Mouse (Mus musculus): ENCODE results near the gene Myo5c. TPM values are rescaled to one million over a fixed set of nuclear protein-coding genes. Genes with fewer than 3 reads are reported as not detected.

The Myo5c gene
- total and polyA plus RNA-seq, 3 experiments: 3.8 to 5.2 (median 4.4) TPM

DNA sequence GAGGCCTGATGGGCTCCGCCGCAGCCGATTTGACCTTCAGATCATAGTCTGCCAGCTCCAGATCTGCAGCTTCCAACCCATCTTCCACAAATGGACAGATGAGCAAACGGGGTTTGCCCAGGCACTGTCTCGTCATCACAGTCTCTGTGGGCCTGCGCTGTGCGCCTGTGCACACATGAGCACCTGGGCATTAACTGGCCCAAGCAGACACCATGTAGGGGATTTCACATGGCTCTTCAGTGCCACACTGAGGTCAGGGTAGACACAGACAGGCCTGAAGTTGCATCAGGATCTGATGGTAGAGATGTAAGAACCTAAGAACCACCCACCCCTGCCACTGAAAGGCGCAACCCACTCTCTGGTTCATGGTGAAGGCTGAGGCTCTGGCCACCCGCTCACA lies 43.2 kb downstream of the Myo5c start (continued):
- peak; percentile 49; the same call in 1 of the 2 replicates for TF ChIP-seq MYC (IDR thresholded peaks at IDR 0.05; ENCODE audit: low read depth, low read length)

DNA sequence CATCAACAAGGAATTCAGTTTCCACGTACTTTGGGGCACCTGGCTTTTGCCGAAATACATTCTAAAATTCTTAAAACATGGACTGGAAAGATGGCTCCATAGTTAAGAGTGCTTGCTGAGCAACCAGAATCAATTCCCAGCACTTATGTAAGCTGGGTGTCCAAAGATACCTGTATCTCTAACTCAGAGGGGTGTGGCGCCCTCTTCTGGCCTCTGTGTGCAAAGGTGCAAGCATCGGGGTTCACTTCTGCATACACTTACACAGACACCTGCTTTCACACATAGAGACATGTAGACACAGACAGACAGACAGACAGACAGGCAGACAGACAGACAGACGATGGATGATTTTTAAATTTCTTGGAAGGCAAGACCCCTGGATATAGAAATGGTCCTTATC lies 49.0 kb downstream of the Myo5c start:
- no peaks in the 10 kb centered on the region for H3K9me3 ChIP-seq (replicated peaks; ENCODE audit: low read length)
- DNase-seq (ENCODE audit: extremely low read depth): peak; percentile 66
- in situ Hi-C loops (cut with MboI; ENCODE audit: low pct_ligation_motif_present, low pct_unique_long_range_greater_than_20kb, low sequenced_read_pairs) (loop anchor here (10.0 kb wide), 1 partner anchor 226 kb away; no protein-coding TSS in a partner anchor), dilution Hi-C loops (cut with MboI; ENCODE audit: extremely low pct_ligation_motif_present, extremely low pct_unique_long_range_greater_than_20kb, low sequenced_read_pairs) (no loop called here)
- peaks cover 11 to 41% of the 10 kb centered on the region in 2 experiments for H3K4me1 ChIP-seq (ENCODE audit: control insufficient read depth in 1 of 2, insufficient read depth in 2 of 2)
- no peak overlapping the region for H3K27ac ChIP-seq (ENCODE audit: insufficient read depth, low read depth)
- no peaks in the 10 kb centered on the region for H3K27me3 ChIP-seq (replicated peaks)
- H3K36me3 ChIP-seq (replicated peaks in 1 of 2; ENCODE audit: control insufficient read depth in 1 of 2, insufficient read depth in 1 of 2, low read length in 1 of 2): peaks cover 2 to 32% of the 10 kb centered on the region in 2 experiments
- H3K4me2 ChIP-seq (ENCODE audit: insufficient read depth, low read depth, poor library complexity, severe bottlenecking): no peak overlapping the region
- H3K9ac ChIP-seq (ENCODE audit: insufficient read depth, low read depth): no peak overlapping the region
- H3K4me3 ChIP-seq (replicated peaks in 1 of 3; ENCODE audit: low read depth in 2 of 3, low read length in 2 of 3, poor library complexity in 1 of 3): no peak overlapping the region
- H3K79me2 ChIP-seq (replicated peaks; ENCODE audit: control insufficient read depth, extremely low read depth, insufficient read depth, poor library complexity, severe bottlenecking): no peaks in the 10 kb centered on the region
- peak; percentile 49 to 78 for TF ChIP-seq CTCF (conservative IDR thresholded peaks at IDR 0.05 in 1 of 2, IDR thresholded peaks at IDR 0.05 in 1 of 2; ENCODE audit: low read depth in 2 of 2, low read length in 2 of 2)
- peak; percentile 64 for TF ChIP-seq SMC3 (IDR thresholded peaks at IDR 0.05; ENCODE audit: low read depth, low read length)
- TF ChIP-seq ZMIZ1 (IDR thresholded peaks at IDR 0.05; ENCODE audit: low read depth, low read length): no peak
- TF ChIP-seq RAD21 (IDR thresholded peaks at IDR 0.05; ENCODE audit: low read depth, low read length): peak; percentile 70

DNA sequence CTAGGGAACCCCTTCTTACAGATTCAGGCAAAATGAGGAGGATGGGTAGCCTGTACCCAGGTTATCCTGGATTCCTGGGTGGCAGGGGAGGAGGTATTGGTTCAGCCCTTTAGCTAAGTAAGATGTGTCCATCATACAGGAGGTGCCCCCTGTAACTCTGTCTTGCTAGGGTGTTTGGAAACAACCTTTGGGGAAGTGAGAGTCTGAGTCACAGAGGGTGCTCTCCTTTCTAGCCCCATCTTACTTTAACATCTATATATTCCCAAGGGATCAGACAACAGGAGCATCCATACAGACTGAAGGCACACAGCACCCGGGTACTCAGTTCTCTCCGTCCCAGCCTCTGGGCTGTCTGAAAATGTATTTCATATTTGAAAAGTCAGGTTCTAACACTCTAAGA lies 50.4 kb downstream of the Myo5c start:
- dilution Hi-C loops (cut with MboI; ENCODE audit: extremely low pct_ligation_motif_present, extremely low pct_unique_long_range_greater_than_20kb, low sequenced_read_pairs): no loop called here
- no peak overlapping the region for H3K4me3 ChIP-seq (replicated peaks in 1 of 3; ENCODE audit: low read depth in 2 of 3, low read length in 2 of 3, poor library complexity in 1 of 3)
- no peak overlapping the region for H3K27ac ChIP-seq (ENCODE audit: insufficient read depth, low read depth)
- peaks cover 2 to 33% of the 10 kb centered on the region in 2 experiments for H3K36me3 ChIP-seq (replicated peaks in 1 of 2; ENCODE audit: control insufficient read depth in 1 of 2, insufficient read depth in 1 of 2, low read length in 1 of 2)
- TF ChIP-seq JUND (conservative IDR thresholded peaks at IDR 0.05; ENCODE audit: low read depth, low read length) (peak; percentile 35; the same call in 1 of the 2 replicates), TCF12 (IDR thresholded peaks at IDR 0.05; ENCODE audit: low read depth, low read length) (0 out of 2 replicates have a peak, but pooled peaks have one; percentile 23), EP300 (IDR thresholded peaks at IDR 0.05; ENCODE audit: low read length) (peak; percentile 87), RCOR1 (conservative IDR thresholded peaks at IDR 0.05; ENCODE audit: low read depth, low read length) (no peak), IRF4 (IDR thresholded peaks at IDR 0.05; ENCODE audit: low read depth, low read length) (peak; percentile 90)
- peak overlapping the region; percentile 33; the same call in 1 of the 2 replicates for H3K4me2 ChIP-seq (ENCODE audit: insufficient read depth, low read depth, poor library complexity, severe bottlenecking)
- H3K9ac ChIP-seq (ENCODE audit: insufficient read depth, low read depth): no peak overlapping the region
- H3K9me3 ChIP-seq (replicated peaks; ENCODE audit: low read length): no peaks in the 10 kb centered on the region
- no peaks in the 10 kb centered on the region for H3K79me2 ChIP-seq (replicated peaks; ENCODE audit: control insufficient read depth, extremely low read depth, insufficient read depth, poor library complexity, severe bottlenecking)
- peak; percentile 64 for DNase-seq (ENCODE audit: extremely low read depth)
- in situ Hi-C loops (cut with MboI; ENCODE audit: low pct_ligation_motif_present, low pct_unique_long_range_greater_than_20kb, low sequenced_read_pairs): loop anchor here (10.0 kb wide), 1 partner anchor 227 kb away; no protein-coding TSS in a partner anchor
- no peaks in the 10 kb centered on the region for H3K27me3 ChIP-seq (replicated peaks)
- peaks cover 8 to 33% of the 10 kb centered on the region in 2 experiments for H3K4me1 ChIP-seq (ENCODE audit: control insufficient read depth in 1 of 2, insufficient read depth in 2 of 2)

DNA sequence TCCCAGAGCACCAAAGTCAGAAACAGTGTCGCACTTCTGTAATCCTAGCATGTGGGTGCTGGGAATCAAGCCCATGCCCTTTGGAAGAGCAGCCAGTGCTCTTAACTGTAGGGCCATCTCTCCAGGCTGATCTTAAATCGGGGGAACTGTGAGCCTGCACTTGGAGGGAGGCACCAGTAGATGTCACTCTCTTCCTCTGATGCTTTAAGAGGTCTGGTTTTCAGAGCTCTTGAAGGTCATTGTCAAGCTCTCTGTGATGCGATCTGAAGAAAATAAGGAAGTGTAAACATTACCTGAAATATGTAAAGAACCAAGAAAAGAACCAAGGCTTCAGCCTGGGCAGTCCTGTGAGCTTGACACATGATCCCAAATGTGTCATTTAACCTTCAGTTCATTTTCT lies 51.0 kb downstream of the Myo5c start:
- no peaks in the 10 kb centered on the region for H3K27me3 ChIP-seq (replicated peaks)
- dilution Hi-C loops (cut with MboI; ENCODE audit: extremely low pct_ligation_motif_present, extremely low pct_unique_long_range_greater_than_20kb, low sequenced_read_pairs) (no loop called here), in situ Hi-C loops (cut with MboI; ENCODE audit: low pct_ligation_motif_present, low pct_unique_long_range_greater_than_20kb, low sequenced_read_pairs) (loop anchor here (10.0 kb wide), 1 partner anchor 228 kb away; no protein-coding TSS in a partner anchor)
- DNase-seq (ENCODE audit: extremely low read depth): peak; percentile 81
- H3K4me2 ChIP-seq (ENCODE audit: insufficient read depth, low read depth, poor library complexity, severe bottlenecking): no peak overlapping the region
- no peak overlapping the region for H3K27ac ChIP-seq (ENCODE audit: insufficient read depth, low read depth)
- no peak overlapping the region for H3K9ac ChIP-seq (ENCODE audit: insufficient read depth, low read depth)
- H3K4me3 ChIP-seq (replicated peaks in 1 of 3; ENCODE audit: low read depth in 2 of 3, low read length in 2 of 3, poor library complexity in 1 of 3): no peak overlapping the region
- H3K79me2 ChIP-seq (replicated peaks; ENCODE audit: control insufficient read depth, extremely low read depth, insufficient read depth, poor library complexity, severe bottlenecking): no peaks in the 10 kb centered on the region
- no peaks in the 10 kb centered on the region for H3K9me3 ChIP-seq (replicated peaks; ENCODE audit: low read length)
- peaks cover 2 to 37% of the 10 kb centered on the region in 2 experiments for H3K36me3 ChIP-seq (replicated peaks in 1 of 2; ENCODE audit: control insufficient read depth in 1 of 2, insufficient read depth in 1 of 2, low read length in 1 of 2)
- H3K4me1 ChIP-seq (ENCODE audit: control insufficient read depth in 1 of 2, insufficient read depth in 2 of 2): peaks cover 8 to 37% of the 10 kb centered on the region in 2 experiments
- TF ChIP-seq GABPA (IDR thresholded peaks at IDR 0.05; ENCODE audit: insufficient replicate concordance, low read depth, low read length): no peak
- 0 out of 2 replicates have a peak, but pooled peaks have one; percentile 40 for TF ChIP-seq SIN3A (IDR thresholded peaks at IDR 0.05; ENCODE audit: low read length)
- no peak for TF ChIP-seq ETS1 (conservative IDR thresholded peaks at IDR 0.05; ENCODE audit: low read depth, low read length)
- TF ChIP-seq MAX (IDR thresholded peaks at IDR 0.05; ENCODE audit: low read length): 0 out of 2 replicates have a peak, but pooled peaks have one; percentile 18
- TF ChIP-seq MYC (IDR thresholded peaks at IDR 0.05; ENCODE audit: low read depth, low read length): no peak; the same call in 1 of the 2 replicates
- TF ChIP-seq MAFK (IDR thresholded peaks at IDR 0.05; ENCODE audit: insufficient replicate concordance, low read length): no peak
- TF ChIP-seq ZNF384 (IDR thresholded peaks at IDR 0.05; ENCODE audit: low read depth, low read length): no peak
- no peak for TF ChIP-seq CHD1 (IDR thresholded peaks at IDR 0.05; ENCODE audit: low read depth, low read length)
- no peak for TF ChIP-seq CHD2 (IDR thresholded peaks at IDR 0.05; ENCODE audit: low read length)
- TF ChIP-seq HCFC1 (IDR thresholded peaks at IDR 0.05; ENCODE audit: low read depth, low read length): 0 out of 2 replicates have a peak, but pooled peaks have one; percentile 18
- TF ChIP-seq MAZ (IDR thresholded peaks at IDR 0.05; ENCODE audit: low read depth, low read length): no peak
- TF ChIP-seq IRF4 (IDR thresholded peaks at IDR 0.05; ENCODE audit: low read depth, low read length): 0 out of 2 replicates have a peak, but pooled peaks have one; percentile 47
- TF ChIP-seq NELFE (IDR thresholded peaks at IDR 0.05; ENCODE audit: low read depth, low read length): no peak
- no peak for TF ChIP-seq PAX5 (IDR thresholded peaks at IDR 0.05; ENCODE audit: low read length)
- TF ChIP-seq MXI1 (IDR thresholded peaks at IDR 0.05; ENCODE audit: low read depth, low read length): no peak
- no peak for TF ChIP-seq TCF12 (IDR thresholded peaks at IDR 0.05; ENCODE audit: low read depth, low read length)

All from CH12.LX (cell line).